Mouse (Mus musculus): ENCODE data around the gene Olfr772. TPM values are rescaled to one million over a fixed set of nuclear protein-coding genes. Genes with fewer than 3 reads are reported as not detected.
"Not testable (repeated sequence)": the region's sequence is repeated elsewhere in the genome, so short reads cannot be mapped to it uniquely, and the experiment has no call there.

Olfr772 gene
- polyA plus RNA-seq (2015; fragmentation: Nextera tagmentation; extraction: Ambion mirVana): not detected in 2 replicates

DNA sequence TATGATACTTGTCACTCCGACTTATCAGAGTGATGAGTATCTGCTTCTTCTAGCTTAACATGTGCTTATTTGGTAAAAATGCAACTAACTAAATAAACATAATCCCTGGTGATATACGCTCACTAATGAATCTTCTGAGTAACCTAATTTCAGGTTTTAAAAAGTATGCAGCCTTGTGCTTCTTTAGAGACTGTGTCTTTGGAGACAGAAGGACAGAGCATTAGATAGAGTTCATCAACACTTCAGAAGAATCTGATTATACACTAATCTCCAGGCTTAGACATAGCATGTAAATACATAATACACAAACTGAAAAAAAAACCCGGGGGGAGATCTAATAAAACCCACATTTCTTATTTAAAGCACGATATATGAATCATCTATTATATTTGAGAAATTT is at the start of gene Olfr772:
Gene Olfr772 (minus strand): TSS at position 101 of the 400 bp plus-strand sequence.
- H3K4me2 ChIP-seq (replicated peaks); H3K9me3 ChIP-seq; ATAC-seq; H3K4me3 ChIP-seq (replicated peaks); H3K4me1 ChIP-seq (replicated peaks); H3K27ac ChIP-seq; H3K9ac ChIP-seq (replicated peaks); H3K36me3 ChIP-seq; H3K27me3 ChIP-seq: not testable (repeated sequence)
- WGBS: 90% methylated on average over 4 of the region's 4 CpGs

DNA sequence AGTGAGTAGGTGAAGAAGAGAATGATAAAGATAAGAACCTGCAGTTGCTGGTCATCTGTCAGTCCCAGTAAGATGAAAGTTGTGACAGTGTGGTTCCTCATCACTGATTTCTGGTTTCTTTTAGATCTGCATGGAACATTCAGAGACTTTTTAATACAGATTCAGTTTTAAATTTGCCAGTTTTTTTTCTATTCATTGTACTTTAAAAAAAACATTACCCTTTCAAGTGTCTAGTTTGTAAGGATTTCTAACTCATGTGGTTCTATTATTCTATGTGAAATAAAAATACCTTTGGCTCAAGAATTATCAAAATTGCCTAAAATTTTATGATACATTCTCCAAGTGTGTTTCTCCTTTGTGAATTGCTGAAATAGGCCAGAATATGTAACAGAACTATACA is 9.6 kb upstream of the Olfr772 start, which contains the start of gene Olfr773:
Gene Olfr773 (minus strand): TSS at position 101 of the 400 bp plus-strand sequence.
- not testable (repeated sequence) for H3K9me3 ChIP-seq; ATAC-seq; H3K4me2 ChIP-seq (replicated peaks); H3K4me1 ChIP-seq (replicated peaks); H3K27me3 ChIP-seq; H3K36me3 ChIP-seq; H3K4me3 ChIP-seq (replicated peaks); H3K27ac ChIP-seq; H3K9ac ChIP-seq (replicated peaks)

DNA sequence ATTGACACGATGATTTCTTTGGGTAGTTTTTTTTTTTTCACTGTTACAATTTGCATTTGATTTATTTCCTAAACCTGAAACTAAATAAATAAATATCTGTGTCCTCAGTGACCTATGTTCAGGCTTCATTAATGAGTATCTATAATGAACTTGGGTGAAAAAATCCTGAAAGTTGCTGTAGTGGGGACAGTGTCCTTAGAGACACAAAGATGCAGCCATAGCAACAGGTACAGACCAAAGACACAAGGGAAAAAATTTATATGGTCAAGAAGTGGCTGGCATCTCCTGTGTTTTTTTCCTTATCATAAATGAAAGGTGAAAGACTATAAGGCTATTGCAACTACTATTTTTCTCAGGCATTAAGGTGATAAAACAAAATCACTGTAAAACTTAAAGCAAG is 13.1 kb downstream of the Olfr772 start, which contains the start of gene Olfr771:
Gene Olfr771 (minus strand): TSS at position 101 of the 400 bp plus-strand sequence.
- no peak within 1 kb of the TSS for H3K9ac ChIP-seq (replicated peaks)
- no peaks in the 10 kb centered on the region for H3K36me3 ChIP-seq
- no peaks in the 10 kb centered on the region for H3K27me3 ChIP-seq
- no peak within 1 kb of the TSS for H3K4me2 ChIP-seq (replicated peaks)
- no peak within 1 kb of the TSS for H3K27ac ChIP-seq
- 90% methylated on average over 1 of the region's 1 CpGs for WGBS
- no peak within 1 kb of the TSS for H3K4me3 ChIP-seq (replicated peaks)
- H3K9me3 ChIP-seq: no peaks in the 10 kb centered on the region
- no peak for ATAC-seq
- H3K4me1 ChIP-seq (replicated peaks): no peaks in the 10 kb centered on the region

DNA sequence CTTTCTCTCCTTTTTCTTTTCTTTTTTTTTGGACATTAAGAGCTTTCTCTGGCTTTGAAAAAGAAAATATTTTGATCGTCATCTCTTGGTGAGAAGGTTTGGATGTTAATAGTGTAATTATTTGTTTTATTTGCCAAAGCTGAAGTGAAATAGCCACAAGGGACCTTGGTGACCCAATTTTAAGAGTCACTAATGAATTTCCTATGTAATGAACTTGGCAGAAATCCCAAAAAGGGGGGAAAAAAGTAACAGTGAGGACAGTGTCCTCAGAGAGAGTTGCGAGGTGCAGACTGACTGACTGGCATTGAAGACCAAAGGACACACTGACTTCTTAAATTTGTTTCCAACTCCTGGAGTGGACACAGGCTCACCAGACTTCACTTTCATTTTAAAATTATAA is 38.8 kb downstream of the Olfr772 start, which contains the start of gene Olfr770:
Gene Olfr770 (minus strand): TSS at position 101 of the 400 bp plus-strand sequence.
- H3K9me3 ChIP-seq: no peaks in the 10 kb centered on the region
- 88% methylated on average over 2 of the region's 2 CpGs for whole genome bisulfite sequencing
- no peak within 1 kb of the TSS for H3K9ac ChIP-seq (replicated peaks)
- no peak for ATAC-seq
- no peak within 1 kb of the TSS for H3K27ac ChIP-seq
- no peaks in the 10 kb centered on the region for H3K4me1 ChIP-seq (replicated peaks)
- H3K4me3 ChIP-seq (replicated peaks): no peak within 1 kb of the TSS
- H3K4me2 ChIP-seq (replicated peaks): no peak within 1 kb of the TSS
- H3K27me3 ChIP-seq: no peaks in the 10 kb centered on the region
- no peaks in the 10 kb centered on the region for H3K36me3 ChIP-seq

Other genes starting within 250 kb of the Olfr772 start
- 1.7 and 2.5 TPM in 2 replicates for gene Itga7, start 244.1 kb downstream of the Olfr772 start, polyA plus RNA-seq (2015; fragmentation: Nextera tagmentation; extraction: Ambion mirVana)
- not detected in 2 replicates for gene Mettl7b, start 216.9 kb downstream of the Olfr772 start, polyA plus RNA-seq (2015; fragmentation: Nextera tagmentation; extraction: Ambion mirVana)
- not detected in 2 replicates for gene Olfr9, start 188.5 kb downstream of the Olfr772 start, polyA plus RNA-seq (2015; fragmentation: Nextera tagmentation; extraction: Ambion mirVana)
- not detected in 2 replicates for gene Olfr763, start 167.1 kb downstream of the Olfr772 start, polyA plus RNA-seq (2015; fragmentation: Nextera tagmentation; extraction: Ambion mirVana)
- gene Olfr764-ps1, start 138.0 kb downstream of the Olfr772 start, polyA plus RNA-seq (2015; fragmentation: Nextera tagmentation; extraction: Ambion mirVana): not detected in 2 replicates
- gene Olfr765, start 127.9 kb downstream of the Olfr772 start, polyA plus RNA-seq (2015; fragmentation: Nextera tagmentation; extraction: Ambion mirVana): not detected in 2 replicates
- gene Olfr766-ps1, start 108.9 kb downstream of the Olfr772 start, polyA plus RNA-seq (2015; fragmentation: Nextera tagmentation; extraction: Ambion mirVana): not detected in 2 replicates
- gene Olfr767, start 95.0 kb downstream of the Olfr772 start, polyA plus RNA-seq (2015; fragmentation: Nextera tagmentation; extraction: Ambion mirVana): not detected in 2 replicates
- gene Olfr768, start 78.5 kb downstream of the Olfr772 start, polyA plus RNA-seq (2015; fragmentation: Nextera tagmentation; extraction: Ambion mirVana): not detected in 2 replicates
- not detected in 2 replicates for gene Olfr769, start 60.1 kb downstream of the Olfr772 start, polyA plus RNA-seq (2015; fragmentation: Nextera tagmentation; extraction: Ambion mirVana)
- gene Olfr770, start 38.9 kb downstream of the Olfr772 start, polyA plus RNA-seq (2015; fragmentation: Nextera tagmentation; extraction: Ambion mirVana): not detected in 2 replicates
- not detected in 2 replicates for gene Olfr771, start 13.2 kb downstream of the Olfr772 start, polyA plus RNA-seq (2015; fragmentation: Nextera tagmentation; extraction: Ambion mirVana)
- not detected in 2 replicates for gene Olfr773, start 9.5 kb upstream of the Olfr772 start, polyA plus RNA-seq (2015; fragmentation: Nextera tagmentation; extraction: Ambion mirVana)
- not detected in 2 replicates for gene Olfr774, start 58.3 kb upstream of the Olfr772 start, polyA plus RNA-seq (2015; fragmentation: Nextera tagmentation; extraction: Ambion mirVana)
- gene Olfr775, start 70.5 kb upstream of the Olfr772 start, polyA plus RNA-seq (2015; fragmentation: Nextera tagmentation; extraction: Ambion mirVana): not detected in 2 replicates
- not detected in 2 replicates for gene Olfr776, start 81.2 kb upstream of the Olfr772 start, polyA plus RNA-seq (2015; fragmentation: Nextera tagmentation; extraction: Ambion mirVana)
- not detected in 2 replicates for gene Olfr777, start 93.6 kb upstream of the Olfr772 start, polyA plus RNA-seq (2015; fragmentation: Nextera tagmentation; extraction: Ambion mirVana)
- gene Olfr780, start 140.2 kb upstream of the Olfr772 start, polyA plus RNA-seq (2015; fragmentation: Nextera tagmentation; extraction: Ambion mirVana): not detected in 2 replicates
- gene Olfr781, start 150.9 kb upstream of the Olfr772 start, polyA plus RNA-seq (2015; fragmentation: Nextera tagmentation; extraction: Ambion mirVana): not detected in 2 replicates
- not detected in 2 replicates for gene Olfr782, start 170.9 kb upstream of the Olfr772 start, polyA plus RNA-seq (2015; fragmentation: Nextera tagmentation; extraction: Ambion mirVana)
- gene Olfr784, start 206.2 kb upstream of the Olfr772 start, polyA plus RNA-seq (2015; fragmentation: Nextera tagmentation; extraction: Ambion mirVana): 0.08 TPM in 1 of 2 replicates, not detected in the other
- gene Olfr785, start 227.5 kb upstream of the Olfr772 start, polyA plus RNA-seq (2015; fragmentation: Nextera tagmentation; extraction: Ambion mirVana): not detected in 2 replicates
- not detected in 2 replicates for gene Olfr786, start 249.4 kb upstream of the Olfr772 start, polyA plus RNA-seq (2015; fragmentation: Nextera tagmentation; extraction: Ambion mirVana)